Mouse (Mus musculus) urinary bladder, postnatal 14 days (tissue): ENCODE measurements around the gene Setd4.

Source experiments
- DNase-seq: peaks from one replicate; pipeline ENCODE4 v3.0.0; 2021; ENCODE audit warnings: low spot score

Gene Setd4

GRCm38 (mm10) chr16:93591450-93592430 lies 12.1 kb downstream of the Setd4 start:
- DNase-seq, result no peak

DNA sequence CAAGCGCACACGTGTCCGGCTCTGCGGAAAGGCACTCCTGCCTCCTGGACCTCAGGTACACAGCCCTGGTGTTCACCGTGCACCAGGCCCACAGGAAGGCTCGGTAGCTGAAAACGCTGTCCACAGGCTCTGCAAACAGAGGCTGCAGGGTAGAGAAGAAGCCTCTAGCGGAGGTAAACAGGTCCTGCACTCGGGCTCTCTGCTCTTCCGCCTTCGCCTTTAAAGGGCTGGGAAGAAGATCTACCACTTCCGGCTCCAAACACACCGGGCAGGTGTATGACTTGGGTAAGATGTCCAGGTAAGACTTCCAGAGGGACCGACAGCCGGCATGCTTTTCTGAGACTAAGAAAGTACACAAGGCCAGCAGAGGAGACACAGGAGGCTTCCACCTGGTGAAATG lies 12.9 kb downstream of the Setd4 start:
- no peak for DNase-seq

DNA sequence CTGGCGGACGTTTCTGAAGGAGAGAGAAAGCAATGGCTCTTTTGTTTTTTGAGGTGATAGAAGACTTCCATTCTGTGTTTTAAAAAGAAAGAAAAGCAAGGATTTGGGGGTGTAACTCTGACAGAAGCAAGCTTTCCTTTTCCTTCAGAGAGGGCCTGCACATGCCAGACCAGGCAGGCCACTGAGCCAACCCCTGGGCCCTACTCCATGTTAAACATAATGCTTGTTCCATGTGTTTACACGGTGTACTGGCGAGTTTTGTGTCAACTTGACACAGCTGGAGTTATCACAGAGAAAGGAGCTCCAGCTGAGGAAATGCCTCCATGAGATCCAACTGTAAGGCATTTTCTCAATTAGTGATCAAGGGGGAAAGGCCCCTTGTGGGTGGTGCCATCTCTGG lies 15.6 kb downstream of the Setd4 start:
- DNase-seq, result no peak

DNA sequence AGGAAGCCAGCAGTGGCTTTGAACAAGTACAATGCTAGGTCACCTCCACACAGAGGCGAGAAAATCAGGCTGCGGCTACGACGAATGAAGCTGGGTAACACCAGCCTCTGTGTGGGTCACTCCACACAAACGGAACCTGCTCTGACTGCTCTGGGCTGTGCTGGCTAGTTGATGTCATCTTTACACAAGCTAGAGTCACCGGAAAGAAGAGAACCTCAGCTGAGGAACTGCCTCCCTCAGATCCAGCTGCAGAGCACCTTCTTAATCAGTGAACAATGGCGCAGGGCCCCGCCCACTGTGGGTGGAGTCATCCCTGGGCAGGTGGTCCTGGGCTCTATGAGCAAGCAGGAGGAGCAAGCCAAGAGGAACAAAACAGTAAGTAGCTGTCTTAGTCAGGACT lies 17.5 kb downstream of the Setd4 start:
- DNase-seq, result no peak

DNA sequence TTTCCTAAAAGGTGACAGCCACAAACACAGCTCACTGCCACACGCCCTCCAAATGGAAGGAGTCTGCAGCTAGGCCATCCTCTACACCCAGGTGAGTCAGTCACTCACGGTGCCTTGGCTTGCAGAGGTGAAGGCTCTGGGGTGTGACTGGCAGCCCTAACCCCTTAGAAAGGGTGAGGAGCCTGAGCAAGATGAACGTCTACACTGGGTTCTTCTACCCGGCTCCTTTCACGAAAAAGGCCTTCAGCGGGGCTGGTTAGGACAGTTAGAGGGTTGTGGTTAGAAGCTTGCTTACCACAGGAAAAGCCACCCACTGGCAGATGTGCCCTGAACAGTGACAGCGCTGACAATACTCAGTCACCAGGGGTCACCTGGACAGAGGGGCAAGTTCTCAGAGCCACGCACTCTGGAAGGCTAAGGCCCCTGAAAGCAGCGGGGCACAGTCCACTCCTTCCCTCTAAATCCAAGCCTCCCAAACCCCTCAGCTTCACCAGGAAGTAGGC lies 18.1 kb downstream of the Setd4 start:
- DNase-seq, result no peak

DNA sequence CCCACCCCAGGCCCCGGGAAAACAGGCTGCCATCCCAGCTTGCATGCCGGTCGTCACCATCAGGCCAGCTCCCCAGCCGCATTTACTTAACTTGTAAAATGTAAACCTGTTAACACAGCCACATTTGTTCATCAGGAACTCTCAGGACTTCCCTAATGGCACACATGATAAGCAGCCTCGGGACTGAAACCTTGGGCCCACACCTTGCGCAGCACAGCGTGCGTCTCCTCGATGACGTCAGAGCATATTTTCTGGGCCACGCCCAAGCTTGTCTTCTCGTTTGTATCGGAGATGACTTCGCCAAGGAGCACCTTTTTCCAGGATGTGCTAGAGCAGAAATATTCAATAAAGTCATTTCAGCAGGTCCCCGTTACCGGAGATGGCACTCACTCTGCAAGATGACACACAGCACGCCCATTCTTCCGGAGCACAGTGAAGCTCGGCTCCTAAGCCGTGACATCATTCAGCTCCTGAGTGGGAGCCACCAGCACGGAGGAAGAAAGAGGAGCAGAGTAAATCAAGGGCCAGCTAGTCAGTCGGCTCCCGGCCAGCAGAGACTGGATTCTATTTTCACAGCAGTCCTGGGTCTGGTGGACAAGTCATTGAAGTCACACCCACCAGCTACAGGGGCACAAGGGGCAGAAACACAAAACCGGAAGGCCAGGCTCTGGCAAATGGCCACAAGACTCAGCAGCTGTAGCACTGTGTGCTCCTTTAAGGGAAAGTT lies 18.7 kb downstream of the Setd4 start:
- DNase-seq, result no peak

DNA sequence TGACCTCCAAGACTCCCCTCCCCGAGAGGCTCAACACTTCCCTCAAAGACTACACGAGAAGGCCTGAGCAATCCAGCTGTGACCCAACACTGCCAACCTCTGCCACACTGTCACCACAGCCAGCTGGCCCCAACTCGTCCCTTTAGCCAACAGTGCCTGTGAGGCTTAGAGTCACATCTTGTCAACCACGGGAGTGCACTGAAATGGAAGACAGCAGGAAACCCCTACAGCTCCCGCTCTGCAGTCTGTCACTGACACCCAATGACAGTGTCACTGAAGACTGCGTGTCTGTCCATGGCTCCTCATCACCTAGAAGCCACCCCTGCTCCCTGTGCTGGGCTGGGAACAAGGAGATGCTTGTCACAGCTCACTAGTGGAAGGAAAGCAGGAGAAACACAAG lies 22.7 kb downstream of the Setd4 start:
- no peak for DNase-seq

DNA sequence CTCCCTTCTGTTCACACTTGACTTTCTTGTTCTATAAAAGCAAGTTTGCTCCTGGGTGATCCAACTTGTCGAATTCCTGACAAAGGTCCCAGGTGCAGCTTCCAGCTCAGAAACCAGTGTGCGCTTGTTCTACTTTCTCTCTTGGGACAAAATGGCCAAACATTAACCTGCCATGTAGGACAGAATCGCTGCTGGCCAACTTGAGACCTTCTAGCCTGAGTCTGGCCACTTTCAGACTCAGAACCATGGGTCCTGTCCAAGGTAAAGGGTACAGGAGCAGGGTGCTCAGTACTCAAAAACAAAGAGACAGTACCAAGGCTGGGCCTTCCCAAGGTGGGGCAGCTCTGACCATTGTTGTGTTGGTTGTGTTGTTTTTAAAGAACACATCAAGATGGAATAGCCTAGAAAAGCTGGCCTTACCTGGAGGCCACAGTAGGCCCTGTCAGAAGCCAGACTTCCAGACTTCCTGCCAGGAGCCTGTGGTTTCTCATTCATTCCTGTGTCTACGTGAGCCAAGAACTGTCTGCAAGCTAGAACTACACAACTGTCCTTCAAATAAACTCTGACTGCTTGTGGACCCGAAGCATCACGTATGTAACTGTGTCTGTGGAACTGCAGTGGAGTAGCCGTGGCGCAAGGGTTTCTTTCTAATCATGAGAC lies 25.4 kb downstream of the Setd4 start:
- no peak for DNase-seq

DNA sequence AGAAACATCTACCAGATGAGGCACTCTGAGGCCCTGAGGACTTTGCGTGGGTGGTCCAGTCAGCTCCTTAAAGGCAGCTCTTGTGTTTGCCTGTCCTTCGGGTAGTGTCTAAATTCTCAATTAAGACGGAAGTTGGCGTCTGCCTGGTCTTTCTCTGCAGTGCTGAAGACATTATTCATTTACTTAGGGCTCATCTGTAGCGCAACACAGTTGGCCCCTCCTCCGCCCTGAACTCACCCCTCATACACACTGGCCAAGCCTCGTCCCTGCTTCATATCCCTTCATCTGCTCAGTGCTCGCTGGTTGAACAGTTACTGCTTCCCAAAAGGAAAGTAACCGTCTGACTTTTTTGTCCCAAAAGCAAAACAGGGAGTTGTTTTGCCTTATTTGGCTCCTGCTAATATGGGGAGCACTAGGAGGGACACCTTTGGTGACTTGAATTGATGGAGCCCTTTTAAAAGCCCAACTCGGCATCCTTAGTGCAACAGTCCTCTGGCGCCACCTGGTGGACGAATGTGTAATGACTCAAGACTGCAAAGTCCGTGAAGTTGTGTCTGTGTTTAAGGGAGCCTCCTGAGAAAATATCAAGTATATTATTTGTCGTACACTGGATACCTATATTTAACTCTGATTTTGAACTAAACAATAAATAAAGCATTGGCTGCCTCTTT lies 27.3 kb downstream of the Setd4 start:
- peak; percentile 82 for DNase-seq

DNA sequence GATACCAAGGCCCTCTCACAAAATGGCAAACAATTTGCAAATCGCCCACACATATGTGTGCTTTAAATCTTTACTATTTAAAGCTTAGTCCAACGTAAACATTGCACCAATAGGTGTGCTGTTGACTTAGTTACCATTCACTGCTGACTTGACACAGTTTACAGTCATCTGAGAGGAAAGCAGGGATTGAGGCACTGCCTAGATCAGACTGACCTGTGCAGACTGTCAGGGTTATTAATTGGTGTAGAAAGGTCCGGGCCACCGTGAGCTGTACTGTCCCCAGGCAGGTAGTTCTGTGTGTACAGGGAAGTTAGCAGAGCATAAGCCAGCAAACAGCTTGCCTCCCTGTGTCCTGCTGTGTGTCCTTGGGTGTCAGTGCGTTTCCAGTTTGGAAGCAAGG lies 28.3 kb downstream of the Setd4 start:
- no peak for DNase-seq

DNA sequence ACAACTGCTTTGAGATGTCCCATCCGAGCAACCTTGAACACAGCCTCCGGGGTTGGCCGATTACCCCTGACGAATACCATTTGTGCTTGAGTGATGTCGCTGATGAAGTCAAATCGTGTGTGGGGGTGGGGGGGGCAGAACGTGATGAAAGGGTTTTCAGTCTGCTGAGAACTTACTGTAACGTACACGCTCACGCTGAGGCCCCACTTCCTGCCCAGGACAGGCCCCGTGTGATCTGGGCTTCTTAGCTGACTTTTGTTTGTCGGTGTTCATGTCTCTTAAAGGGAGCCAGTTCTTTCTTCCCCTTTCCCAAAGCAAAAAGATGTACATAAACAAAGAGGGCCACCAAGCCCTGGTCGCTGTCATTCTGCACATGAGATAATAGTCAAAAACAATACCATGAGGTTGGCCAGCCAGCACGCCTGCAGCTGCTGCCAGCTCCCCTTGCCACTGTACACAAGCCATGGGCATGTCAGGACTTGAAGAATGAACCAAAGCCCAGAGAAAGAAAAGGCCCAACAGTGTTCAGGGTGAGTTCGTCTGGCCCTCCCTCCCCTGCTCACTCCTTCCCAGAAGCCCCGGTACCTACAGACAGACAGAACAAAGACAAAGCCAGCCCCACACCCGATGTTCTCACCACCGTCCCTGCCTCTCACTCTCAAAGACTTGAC lies 29.2 kb downstream of the Setd4 start:
- DNase-seq, result no peak

GRCm38 (mm10) chr16:93573434-93573833 lies 30.4 kb downstream of the Setd4 start:
- no peak for DNase-seq

DNA sequence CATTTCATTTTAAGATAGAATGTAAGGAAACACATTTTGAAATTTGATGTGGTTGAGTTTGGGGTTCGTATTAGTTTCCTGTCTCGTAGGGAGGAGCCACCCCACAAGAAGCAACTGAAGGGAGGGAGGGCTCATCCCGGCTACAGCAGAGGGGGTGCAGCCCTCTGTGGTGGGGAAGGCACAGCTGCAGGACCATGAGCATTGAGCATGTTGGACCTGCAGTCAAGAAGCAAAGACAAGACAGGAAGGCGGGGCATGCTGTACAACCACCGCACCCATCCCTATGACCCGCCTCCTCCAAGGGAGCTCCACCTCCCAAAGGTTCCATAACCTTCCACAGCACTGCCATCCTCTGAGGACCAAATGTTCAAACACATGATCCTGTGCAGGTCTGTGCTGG lies 31.5 kb downstream of the Setd4 start:
- no peak for DNase-seq

DNA sequence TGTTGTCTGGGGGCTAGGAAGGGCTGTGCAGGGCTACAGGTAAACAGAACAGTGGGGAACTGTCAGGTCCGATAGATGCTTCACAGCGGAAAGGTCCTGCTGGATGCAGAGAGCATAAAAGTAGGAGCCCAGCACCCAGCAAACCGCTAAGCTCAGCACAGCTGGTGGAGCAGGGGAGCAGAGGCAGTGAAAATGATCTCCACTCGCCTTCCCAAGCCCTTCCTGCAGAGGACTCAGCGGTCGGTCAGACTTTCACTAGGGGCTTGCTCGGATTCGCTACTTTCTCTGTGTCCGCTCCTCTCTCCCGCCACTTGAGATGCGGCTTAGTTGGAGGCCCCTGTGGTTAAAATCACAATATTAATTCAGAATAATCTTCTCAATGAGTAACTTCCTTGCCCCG lies 45.4 kb downstream of the Setd4 start:
- no peak for DNase-seq

GRCm38 (mm10) chr16:93557646-93558045 lies 46.2 kb downstream of the Setd4 start:
- no peak for DNase-seq

DNA sequence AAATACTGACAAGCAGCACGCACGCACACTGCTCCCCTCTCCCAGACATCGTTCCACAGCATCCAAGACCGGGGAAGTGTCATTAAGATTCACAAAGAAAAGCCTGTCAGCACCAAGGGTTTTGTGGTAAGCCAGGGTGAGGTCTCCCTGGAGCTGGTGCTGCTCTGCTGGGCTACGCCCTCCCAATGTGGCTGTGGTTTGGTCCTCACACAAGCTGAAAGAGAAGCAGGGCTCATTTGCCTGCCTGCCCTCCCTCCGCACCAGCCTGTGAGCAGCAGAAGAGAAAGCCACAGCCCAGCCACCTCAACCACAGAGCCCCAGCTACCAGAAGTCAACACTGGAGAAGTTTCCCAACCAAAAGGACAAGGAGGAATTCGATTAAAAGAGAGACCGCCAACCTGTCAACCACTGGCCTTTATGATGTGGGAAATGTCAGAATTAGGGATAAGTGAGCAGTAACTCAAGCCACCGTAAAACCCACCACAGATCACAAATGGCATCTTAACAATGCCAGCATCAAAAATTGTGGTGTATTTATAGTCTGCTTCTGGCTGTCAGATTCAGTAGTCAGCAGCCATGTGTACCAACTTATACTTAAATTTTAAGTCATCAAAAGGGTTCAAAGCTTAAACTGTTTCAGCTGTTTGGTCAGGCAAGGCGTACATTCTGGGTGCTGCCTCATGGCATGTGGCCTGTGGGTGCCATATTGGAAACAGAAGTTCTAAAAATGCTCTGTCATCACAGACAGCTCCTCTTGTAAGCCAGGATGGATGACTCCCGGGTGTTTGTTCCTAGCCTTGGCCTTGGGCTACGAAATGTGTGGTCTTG lies 51.0 kb downstream of the Setd4 start:
- DNase-seq, result no peak

DNA sequence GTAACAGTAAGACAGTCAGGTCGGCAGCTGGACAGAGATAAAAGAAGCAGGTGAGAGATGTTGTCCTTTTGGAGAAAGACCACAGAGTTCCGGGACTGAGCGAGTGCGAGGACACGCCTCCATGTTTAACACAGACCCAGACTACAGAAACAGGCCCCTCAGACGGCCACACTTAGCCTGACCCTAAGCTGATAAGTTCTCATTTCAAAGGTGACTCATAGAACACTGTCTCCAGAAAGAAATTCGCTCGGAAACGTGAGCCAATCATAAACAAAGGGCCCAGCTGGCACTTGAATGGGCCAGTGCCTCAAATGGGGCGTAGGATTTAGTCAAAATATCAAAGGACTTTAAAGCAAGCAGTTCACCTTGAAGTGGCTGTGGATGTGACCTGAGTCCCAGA lies 54.6 kb downstream of the Setd4 start:
- no peak for DNase-seq

DNA sequence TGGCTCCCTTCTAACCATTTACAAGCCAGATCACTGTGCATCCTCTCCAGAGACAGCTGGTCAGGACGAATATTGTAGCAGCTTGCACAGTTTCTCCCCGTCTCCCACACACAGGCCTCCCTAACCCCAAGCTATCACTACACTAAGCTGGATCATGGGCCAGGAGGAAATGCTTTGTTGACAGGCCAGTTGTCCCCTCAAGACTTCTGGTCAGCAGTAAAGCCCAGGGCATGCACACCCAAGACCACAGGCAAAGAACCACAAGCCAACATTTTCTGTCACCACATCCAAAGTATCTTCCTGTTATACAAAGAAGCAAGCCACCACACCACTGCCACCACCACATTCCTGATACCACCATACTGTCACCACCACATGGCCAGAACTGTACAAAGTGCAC lies 55.8 kb downstream of the Setd4 start:
- no peak for DNase-seq

GRCm38 (mm10) chr16:93547122-93547521 lies 56.7 kb downstream of the Setd4 start:
- no peak for DNase-seq

DNA sequence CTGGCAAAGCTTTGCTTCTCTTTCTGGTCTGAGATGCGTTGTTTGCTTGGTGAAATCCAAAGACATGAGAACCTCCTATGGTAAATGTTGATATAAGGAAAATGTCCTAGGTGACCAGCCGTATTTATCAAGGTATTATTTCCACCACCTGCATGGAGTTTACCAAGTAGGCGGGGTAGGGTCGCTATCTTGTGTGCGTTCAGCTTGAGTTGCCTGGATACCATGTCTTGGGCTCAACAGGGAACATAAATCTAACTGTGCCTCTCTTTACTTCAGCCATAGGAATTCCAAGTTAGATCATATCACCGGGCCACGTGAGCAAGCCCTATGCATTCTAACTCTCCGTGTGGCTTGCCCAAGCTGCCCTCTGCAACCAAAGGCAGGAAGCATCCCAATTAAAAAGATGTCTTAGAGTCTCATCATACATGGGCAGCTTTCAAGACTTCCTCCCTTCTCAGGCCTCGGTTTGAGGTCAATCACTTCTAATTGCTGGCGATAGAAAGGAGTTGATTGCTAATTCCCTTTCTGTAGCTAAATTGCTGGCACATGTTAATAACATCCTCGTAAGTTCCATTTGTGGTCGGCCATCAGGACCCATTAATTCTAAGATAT lies 57.4 kb downstream of the Setd4 start:
- no peak for DNase-seq
